Mouse (Mus musculus) small intestine, adult 2 months (tissue): ENCODE data around the gene Mras.

Source experiments
- CTCF ChIP-seq: fragments of 200-500 bp; IDR thresholded peaks from 2 replicates; pipeline ENCODE4 v1.5.1; 2012; ENCODE audit warnings: low read depth, mild to moderate bottlenecking, control low read depth, inconsistent platforms, low read length, moderate library complexity, mixed read lengths; ENCODE audit not compliant: insufficient replicate concordance, insufficient read length; ENCODE audit errors: extremely low read depth
- POLR2A ChIP-seq: fragments of 200-500 bp; IDR thresholded peaks from 2 replicates; pipeline ENCODE4 v1.6.1; 2012; ENCODE audit warnings: low read depth, mild to moderate bottlenecking, control low read depth, inconsistent platforms, low read length, moderate library complexity

DNA sequence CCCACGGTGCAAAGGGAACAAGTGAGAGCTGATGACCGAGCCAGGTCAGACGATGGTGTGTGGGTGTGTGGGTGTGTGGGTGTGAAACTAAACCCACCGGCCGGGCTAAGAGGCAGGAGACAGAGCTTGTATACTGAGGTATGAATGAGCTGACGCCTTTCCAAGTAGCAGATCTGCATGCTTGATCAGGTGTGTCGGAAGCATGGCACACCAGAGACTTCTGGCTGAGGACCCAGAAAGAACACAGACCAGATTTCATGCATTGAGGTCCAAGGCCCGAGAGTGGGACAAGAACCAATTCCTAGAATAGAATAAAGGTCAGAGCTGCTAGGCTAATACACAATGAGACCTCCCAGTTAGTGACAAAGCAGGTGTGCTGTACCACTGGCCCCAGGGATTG is 1.9 kb upstream of the Mras start:
- TF ChIP-seq CTCF (no peak), POLR2A (no peak)
